Mouse (Mus musculus): ENCODE data around the gene Olfr1164. TPM values are rescaled to one million over a fixed set of nuclear protein-coding genes. Genes with fewer than 3 reads are reported as not detected.

Olfr1164 gene
- not detected in 2 replicates for total RNA-seq (2017)

DNA sequence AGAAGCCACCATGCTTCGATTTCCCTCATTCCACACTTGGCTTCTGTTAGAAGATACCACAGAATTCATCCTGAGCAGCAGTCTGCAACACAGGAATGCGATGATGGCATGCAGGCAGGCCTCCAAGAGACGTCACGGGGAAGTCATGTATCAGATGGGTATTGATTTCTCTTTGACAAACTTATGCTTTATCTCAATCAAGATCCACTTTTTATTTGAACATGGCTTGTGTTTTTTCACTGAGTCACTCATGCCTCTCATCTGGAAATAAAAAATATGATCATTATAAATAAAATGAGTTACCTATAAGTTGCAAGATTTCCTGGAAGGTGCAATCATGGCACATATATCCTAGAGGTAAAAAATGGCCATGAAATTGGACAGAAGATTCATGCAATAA, at the start of gene Olfr1164:
Gene Olfr1164, minus strand, starts transcription at position 101 of the 400 bp plus-strand sequence.
- ATAC-seq (ENCODE audit: extremely low read depth, insufficient number of reproducible peaks, low FRiP score, poor library complexity, severe bottlenecking) = no peak

DNA sequence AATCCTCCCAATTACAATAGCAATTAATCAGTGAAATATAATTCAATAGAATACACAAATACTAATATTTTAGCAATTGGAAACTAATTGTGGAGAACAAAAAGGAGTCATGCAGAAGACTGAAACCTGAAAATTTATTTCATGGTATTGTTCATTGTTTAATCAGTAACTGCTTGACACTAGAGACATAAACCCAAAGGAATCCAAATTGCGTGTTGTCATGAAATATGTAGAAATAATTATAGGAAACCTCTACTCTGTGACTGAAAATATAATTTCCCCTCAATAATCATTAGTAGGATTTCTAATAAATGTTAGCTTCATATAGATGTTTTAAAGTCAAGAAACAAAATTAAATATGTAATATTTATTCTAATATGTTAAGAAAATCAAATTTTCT, 34.4 kb upstream of the Olfr1164 start, which contains the start of gene Olfr1166:
Gene Olfr1166, minus strand, starts transcription at position 101 of the 400 bp plus-strand sequence.
- no peak for ATAC-seq (ENCODE audit: extremely low read depth, insufficient number of reproducible peaks, low FRiP score, poor library complexity, severe bottlenecking)

DNA sequence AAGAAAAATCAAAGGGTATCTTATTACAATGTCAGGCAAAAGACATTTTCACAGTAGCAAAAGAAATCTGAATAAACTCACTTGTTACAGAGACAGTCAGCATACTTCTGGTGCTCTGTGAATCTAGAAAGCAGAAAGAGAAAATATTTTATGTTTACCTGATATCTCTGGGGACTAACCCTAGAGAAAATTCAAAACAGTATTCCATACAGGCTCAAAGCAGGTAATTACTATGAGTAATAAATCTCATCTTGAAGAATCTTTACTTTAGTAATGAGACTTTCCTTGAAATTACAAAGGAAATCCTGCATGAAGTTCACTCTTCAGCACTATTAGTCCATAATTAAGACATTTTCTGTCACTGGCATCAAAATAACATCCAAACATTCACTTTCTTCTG, 22.0 kb downstream of the Olfr1164 start, which contains the start of gene Olfr1163:
Gene Olfr1163, minus strand, starts transcription at position 101 of the 400 bp plus-strand sequence.
- no peak for ATAC-seq (ENCODE audit: extremely low read depth, insufficient number of reproducible peaks, low FRiP score, poor library complexity, severe bottlenecking)

DNA sequence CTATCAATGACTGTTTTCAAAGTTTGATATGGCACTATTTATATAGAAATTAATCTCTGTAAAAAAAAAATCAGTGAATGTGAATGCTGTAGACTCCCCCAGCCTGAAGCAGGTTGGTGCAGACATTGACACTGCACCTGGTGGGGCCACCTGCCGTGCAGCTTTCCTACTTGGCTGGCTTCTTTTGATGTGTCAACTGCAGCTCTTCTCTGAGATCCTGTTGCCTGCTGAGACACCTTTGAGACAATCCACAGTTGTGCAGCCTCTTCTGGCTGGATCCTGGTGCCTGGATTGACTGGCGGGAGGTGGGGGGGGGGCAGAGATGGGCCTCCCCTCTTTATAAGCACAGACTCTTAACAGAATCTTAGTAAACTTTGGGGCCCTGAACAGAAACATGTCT, 30.2 kb downstream of the Olfr1164 start:
- no peak for ATAC-seq (ENCODE audit: extremely low read depth, insufficient number of reproducible peaks, low FRiP score, poor library complexity, severe bottlenecking)

DNA sequence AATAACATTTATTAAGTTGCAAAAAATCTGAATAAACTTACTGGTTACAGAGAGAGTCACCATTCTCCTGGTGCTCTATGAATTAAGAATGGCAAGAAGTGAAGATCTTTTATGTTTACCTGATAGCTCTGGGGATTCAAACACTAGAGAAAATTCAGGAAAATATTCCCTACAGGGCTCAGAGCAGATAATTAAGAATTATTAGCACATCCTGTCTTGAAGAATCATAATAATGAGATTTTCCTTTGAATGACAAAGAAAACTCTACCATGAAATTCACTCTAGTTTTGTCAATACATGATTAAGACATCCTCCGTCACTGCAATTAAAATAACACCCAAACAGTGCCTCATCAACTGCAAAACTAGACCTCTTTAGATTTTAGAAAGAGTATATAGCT, 42.7 kb downstream of the Olfr1164 start, which contains the start of gene Olfr1162:
Gene Olfr1162, minus strand, starts transcription at position 101 of the 400 bp plus-strand sequence.
- no peak for ATAC-seq (ENCODE audit: extremely low read depth, insufficient number of reproducible peaks, low FRiP score, poor library complexity, severe bottlenecking)

Other genes starting within 250 kb of the Olfr1164 start
- gene Olfr1150-ps1, start 250.0 kb downstream of the Olfr1164 start, total RNA-seq (2017) = not detected in 2 replicates
- gene Olfr1151, start 238.1 kb downstream of the Olfr1164 start, total RNA-seq (2017) = not detected in 2 replicates
- not detected in 2 replicates for gene Olfr1152, start 227.5 kb downstream of the Olfr1164 start, total RNA-seq (2017)
- not detected in 2 replicates for gene Olfr1153, start 199.0 kb downstream of the Olfr1164 start, total RNA-seq (2017)
- not detected in 2 replicates for gene Olfr1154, start 188.8 kb downstream of the Olfr1164 start, total RNA-seq (2017)
- gene Olfr1155, start 148.8 kb downstream of the Olfr1164 start, total RNA-seq (2017) = not detected in 2 replicates
- 0.12 TPM in 1 of 2 replicates, not detected in the other for gene Olfr1156, start 140.9 kb downstream of the Olfr1164 start, total RNA-seq (2017)
- gene Olfr1157, start 125.7 kb downstream of the Olfr1164 start, total RNA-seq (2017) = not detected in 2 replicates
- not detected in 2 replicates for gene Olfr74, start 119.3 kb downstream of the Olfr1164 start, total RNA-seq (2017)
- gene Olfr1158, start 103.9 kb downstream of the Olfr1164 start, total RNA-seq (2017) = not detected in 2 replicates
- gene Olfr1160, start 85.7 kb downstream of the Olfr1164 start, total RNA-seq (2017) = not detected in 2 replicates
- not detected in 2 replicates for gene Olfr1161, start 71.2 kb downstream of the Olfr1164 start, total RNA-seq (2017)
- not detected in 2 replicates for gene Olfr73, start 56.3 kb downstream of the Olfr1164 start, total RNA-seq (2017)
- gene Olfr1162, start 42.8 kb downstream of the Olfr1164 start, total RNA-seq (2017) = not detected in 2 replicates
- gene Olfr1163, start 22.1 kb downstream of the Olfr1164 start, total RNA-seq (2017) = not detected in 2 replicates
- not detected in 2 replicates for gene Olfr1166, start 34.3 kb upstream of the Olfr1164 start, total RNA-seq (2017)
- gene Olfr1167, start 61.2 kb upstream of the Olfr1164 start, total RNA-seq (2017) = not detected in 2 replicates
- not detected in 2 replicates for gene Olfr1168, start 87.9 kb upstream of the Olfr1164 start, total RNA-seq (2017)
- not detected in 2 replicates for gene Olfr1170, start 134.4 kb upstream of the Olfr1164 start, total RNA-seq (2017)
- gene Olfr1173, start 185.9 kb upstream of the Olfr1164 start, total RNA-seq (2017) = 0.35 TPM in 1 of 2 replicates, not detected in the other
- gene Olfr1174-ps, start 221.2 kb upstream of the Olfr1164 start, total RNA-seq (2017) = not detected in 2 replicates
- gene Olfr1175-ps, start 233.2 kb upstream of the Olfr1164 start, total RNA-seq (2017) = 0.12 TPM in 2 replicates
- gene Olfr1176, start 242.8 kb upstream of the Olfr1164 start, total RNA-seq (2017) = 0.49 TPM in 1 of 2 replicates, not detected in the other

All from neutrophil, adult 5-6 weeks (primary cell).